Mouse (Mus musculus): Measurements from ENCODE around the gene Gmip. TPM values are rescaled to one million over a fixed set of nuclear protein-coding genes. Genes with fewer than 3 reads are reported as not detected.
A peak's percentile ranks its signal among the peaks of the same experiment; 100 is the strongest.

Gmip gene
- polyA plus RNA-seq, 1 experiment from 2014 or later = 8.5 TPM

DNA sequence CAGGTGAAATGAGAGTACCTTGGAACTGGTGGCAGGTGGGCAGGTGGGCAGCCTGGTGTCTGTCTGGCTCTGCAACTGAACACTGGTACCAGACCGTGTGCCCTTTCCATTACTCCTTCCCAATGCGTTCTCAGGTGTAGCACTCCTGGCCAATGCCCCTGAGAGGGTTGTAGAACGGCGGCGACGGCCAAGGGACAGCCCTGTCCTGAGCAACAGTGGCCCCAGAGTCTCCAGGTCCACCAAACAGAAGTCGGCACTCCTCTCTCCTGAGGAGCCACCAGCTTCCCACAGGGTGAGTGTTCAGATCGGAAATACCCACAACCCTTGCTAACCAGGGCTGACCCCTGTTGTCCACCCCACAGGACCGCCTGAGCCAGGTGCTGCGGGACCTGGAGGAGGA, 3.4 kb upstream of the Gmip start:
- peaks cover 18% of the 10 kb centered on the region; the same call in 1 of the 2 replicates for H3K4me1 ChIP-seq (replicated peaks)
- H3K9ac ChIP-seq = no peak overlapping the region
- no peak for ATAC-seq (ENCODE audit: insufficient number of reproducible peaks, low FRiP score)
- 95% methylated on average over 10 of the region's 10 CpGs for WGBS
- H3K36me3 ChIP-seq = peaks cover 80% of the 10 kb centered on the region
- H3K4me2 ChIP-seq = no peak overlapping the region
- no peak overlapping the region for H3K4me3 ChIP-seq
- no peak overlapping the region for H3K27ac ChIP-seq (ENCODE audit: poor library complexity, severe bottlenecking)
- no peaks in the 10 kb centered on the region for H3K27me3 ChIP-seq (replicated peaks)
- no peaks in the 10 kb centered on the region for H3K9me3 ChIP-seq (replicated peaks)

DNA sequence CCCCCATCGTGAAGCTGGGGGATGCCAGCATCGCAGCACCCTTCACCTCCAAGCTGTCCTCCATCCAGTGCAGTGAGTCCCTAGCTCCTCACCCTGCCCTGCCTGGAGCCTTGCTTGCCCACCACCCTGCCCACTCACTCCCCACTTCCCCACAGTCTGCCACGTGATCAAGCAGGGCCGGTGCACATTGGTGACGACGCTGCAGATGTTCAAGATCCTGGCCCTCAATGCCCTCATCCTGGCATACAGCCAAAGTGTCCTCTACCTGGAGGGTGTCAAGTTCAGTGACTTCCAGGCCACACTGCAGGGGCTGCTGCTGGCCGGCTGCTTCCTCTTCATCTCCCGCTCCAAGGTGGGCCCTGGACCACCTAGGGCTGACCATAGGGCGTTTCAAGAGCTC, 3.0 kb upstream of the Gmip start:
- WGBS = 92% methylated on average over 9 of the region's 9 CpGs
- H3K4me3 ChIP-seq = no peak overlapping the region

DNA sequence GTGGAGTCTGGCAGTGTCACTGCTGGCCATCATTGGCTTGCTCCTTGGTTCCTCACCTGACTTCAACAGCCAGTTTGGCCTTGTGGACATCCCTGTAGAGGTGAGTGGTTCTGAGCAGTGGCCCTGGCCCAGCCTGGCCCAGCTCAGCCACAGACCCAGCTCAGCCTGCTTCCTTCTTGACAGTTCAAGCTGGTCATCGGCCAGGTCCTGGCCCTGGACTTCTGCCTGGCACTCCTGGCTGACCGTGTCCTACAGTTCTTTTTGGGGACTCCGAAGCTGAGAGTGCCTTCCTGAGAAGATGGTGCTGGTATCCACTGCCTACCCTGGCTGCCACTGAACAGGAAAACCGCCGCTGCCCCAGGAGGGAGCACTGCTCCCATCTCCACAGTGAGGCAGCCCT, 1.2 kb upstream of the Gmip start:
- WGBS = 94% methylated on average over 5 of the region's 5 CpGs
- H3K9ac ChIP-seq = no peak overlapping the region

More for the DNA sequence above, 3.0 kb upstream of the Gmip start:
- H3K9me3 ChIP-seq (replicated peaks) = no peaks in the 10 kb centered on the region
- no peaks in the 10 kb centered on the region for H3K27me3 ChIP-seq (replicated peaks)
- H3K4me1 ChIP-seq (replicated peaks) = peaks cover 18% of the 10 kb centered on the region; the same call in 1 of the 2 replicates
- H3K27ac ChIP-seq (ENCODE audit: poor library complexity, severe bottlenecking) = no peak overlapping the region
- peaks cover 80% of the 10 kb centered on the region for H3K36me3 ChIP-seq
- no peak overlapping the region for H3K4me2 ChIP-seq
- no peak for ATAC-seq (ENCODE audit: insufficient number of reproducible peaks, low FRiP score)
- no peak overlapping the region for H3K9ac ChIP-seq

DNA sequence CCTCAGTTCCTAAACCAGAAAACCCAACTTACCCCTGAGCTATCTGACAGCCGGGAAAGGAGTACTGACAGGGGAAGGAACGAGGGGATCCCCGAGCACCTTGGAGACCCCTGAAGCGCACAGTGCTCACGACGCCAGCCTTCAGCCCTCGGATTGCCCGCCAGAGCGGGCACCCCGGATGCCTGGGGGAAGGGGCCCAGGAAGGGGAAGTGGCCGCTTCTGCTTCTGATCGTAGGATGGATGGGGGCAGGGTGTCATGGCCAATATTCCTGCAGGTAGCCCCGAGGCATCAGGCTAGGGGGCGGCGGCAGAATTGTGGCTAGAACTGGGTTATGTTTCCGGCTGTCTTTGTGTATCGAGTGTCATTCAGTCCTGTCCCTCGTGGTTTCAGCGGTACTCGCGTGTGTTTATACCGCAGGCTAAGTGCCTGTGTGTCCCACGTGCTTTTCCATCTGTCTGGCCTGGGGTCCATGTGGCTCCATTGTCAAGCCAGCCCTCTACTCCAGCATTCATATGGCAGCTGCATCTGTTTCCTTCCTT, 455 bp downstream of the Gmip start:
- 2% methylated on average over 23 of the region's 23 CpGs for WGBS
- Histone ChIP-seq H3K4me2 (peak overlapping the region; percentile 92), H3K27me3 (replicated peaks) (no peaks in the 10 kb centered on the region), H3K4me3 (peak overlapping the region; percentile 68), H3K4me1 (replicated peaks) (peaks cover 18% of the 10 kb centered on the region; the same call in 1 of the 2 replicates), H3K9me3 (replicated peaks) (no peaks in the 10 kb centered on the region), H3K36me3 (peaks cover 64% of the 10 kb centered on the region), H3K9ac (peak overlapping the region; percentile 73), H3K27ac (ENCODE audit: poor library complexity, severe bottlenecking) (no peak overlapping the region)
- peak; percentile 41; the same call in 1 of the 2 replicates for ATAC-seq (ENCODE audit: insufficient number of reproducible peaks, low FRiP score)

More for the DNA sequence above, 1.2 kb upstream of the Gmip start:
- no peaks in the 10 kb centered on the region for H3K9me3 ChIP-seq (replicated peaks)
- peaks cover 18% of the 10 kb centered on the region; the same call in 1 of the 2 replicates for H3K4me1 ChIP-seq (replicated peaks)
- no peaks in the 10 kb centered on the region for H3K27me3 ChIP-seq (replicated peaks)
- no peak overlapping the region for H3K4me2 ChIP-seq
- no peak for ATAC-seq (ENCODE audit: insufficient number of reproducible peaks, low FRiP score)
- no peak overlapping the region for H3K4me3 ChIP-seq
- peaks cover 75% of the 10 kb centered on the region for H3K36me3 ChIP-seq
- H3K27ac ChIP-seq (ENCODE audit: poor library complexity, severe bottlenecking) = no peak overlapping the region

DNA sequence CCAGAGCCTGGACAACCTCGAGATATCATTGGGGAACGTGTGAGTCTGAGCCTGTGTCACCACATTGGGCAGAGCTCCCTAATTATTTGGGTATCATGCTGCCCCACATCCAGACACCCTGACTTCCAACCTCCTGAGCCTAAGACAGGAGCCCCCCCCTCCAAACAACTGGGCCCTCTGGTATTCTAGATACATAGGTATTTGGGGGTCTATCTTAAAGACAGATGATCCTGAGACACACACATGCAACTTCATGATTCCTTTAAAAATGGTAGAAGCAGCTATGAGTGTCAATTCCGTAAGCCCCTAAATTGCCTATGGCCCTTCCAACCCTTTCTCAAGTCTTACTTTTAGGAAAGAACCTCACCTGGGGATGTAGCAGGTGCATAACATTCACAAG, 1.3 kb downstream of the Gmip start:
- 43% methylated on average over 3 of the region's 3 CpGs for WGBS
- H3K36me3 ChIP-seq = peaks cover 66% of the 10 kb centered on the region
- no peak overlapping the region for H3K27ac ChIP-seq (ENCODE audit: poor library complexity, severe bottlenecking)
- H3K9ac ChIP-seq = no peak overlapping the region
- H3K4me2 ChIP-seq = peak overlapping the region; percentile 92; the same call in 1 of the 2 replicates
- no peak overlapping the region for H3K4me3 ChIP-seq
- H3K27me3 ChIP-seq (replicated peaks) = no peaks in the 10 kb centered on the region
- H3K9me3 ChIP-seq (replicated peaks) = 0 out of 2 replicates have a peak, but pooled peaks cover 2% of the 10 kb centered on the region
- peaks cover 18% of the 10 kb centered on the region; the same call in 1 of the 2 replicates for H3K4me1 ChIP-seq (replicated peaks)
- ATAC-seq (ENCODE audit: insufficient number of reproducible peaks, low FRiP score) = no peak

DNA sequence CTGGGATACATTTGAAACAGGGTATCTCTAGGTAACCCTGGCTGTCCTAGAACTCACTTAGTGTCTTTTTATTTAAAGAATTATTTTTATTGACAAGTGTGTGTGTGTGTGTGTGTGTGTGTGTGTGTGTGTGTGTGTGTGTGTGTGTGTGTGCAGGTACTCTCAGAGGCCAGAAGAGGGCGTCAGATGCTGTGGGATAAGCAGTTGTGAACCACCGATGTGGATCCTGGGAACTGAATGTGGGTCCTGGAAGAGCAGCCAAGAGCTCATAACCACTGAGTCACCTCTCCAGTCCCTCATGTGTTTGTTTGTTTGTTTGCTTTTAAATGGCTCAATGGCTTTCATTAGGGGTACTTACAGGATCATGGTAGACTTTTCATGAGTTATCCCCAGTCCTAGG, 6.4 kb downstream of the Gmip start:
- H3K9me3 ChIP-seq (replicated peaks) = 0 out of 2 replicates have a peak, but pooled peaks cover 4% of the 10 kb centered on the region
- peaks cover 11% of the 10 kb centered on the region; the same call in 1 of the 2 replicates for H3K4me1 ChIP-seq (replicated peaks)
- no peak overlapping the region for H3K4me2 ChIP-seq
- H3K27me3 ChIP-seq (replicated peaks) = no peaks in the 10 kb centered on the region
- WGBS = 79% methylated on average over 2 of the region's 2 CpGs
- no peak overlapping the region for H3K4me3 ChIP-seq
- H3K36me3 ChIP-seq = peaks cover 72% of the 10 kb centered on the region
- no peak for ATAC-seq (ENCODE audit: insufficient number of reproducible peaks, low FRiP score)
- no peak overlapping the region for H3K27ac ChIP-seq (ENCODE audit: poor library complexity, severe bottlenecking)
- no peak overlapping the region for H3K9ac ChIP-seq

DNA sequence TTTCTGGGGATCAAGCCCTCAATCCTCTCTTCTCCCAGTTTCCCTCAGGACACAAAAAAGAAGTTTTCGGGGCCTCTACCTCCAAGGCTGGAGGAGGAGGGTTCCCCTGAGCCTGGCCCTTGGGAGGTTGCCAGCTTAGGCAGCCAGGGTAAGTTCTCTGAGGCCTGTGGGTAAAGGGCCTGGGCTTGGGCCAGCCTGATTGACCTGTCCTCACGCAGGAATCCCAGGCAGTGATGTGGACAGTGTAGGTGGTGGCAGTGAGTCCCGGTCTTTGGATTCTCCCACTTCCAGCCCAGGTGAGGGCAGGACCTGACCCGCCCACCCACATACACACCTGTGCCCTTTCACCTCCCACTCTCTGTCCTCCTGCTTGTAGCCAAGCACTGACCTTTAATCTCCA, 6.9 kb downstream of the Gmip start:
- H3K9ac ChIP-seq = no peak overlapping the region
- H3K27ac ChIP-seq (ENCODE audit: poor library complexity, severe bottlenecking) = no peak overlapping the region
- peaks cover 68% of the 10 kb centered on the region for H3K36me3 ChIP-seq
- peaks cover 9% of the 10 kb centered on the region; the same call in 1 of the 2 replicates for H3K4me1 ChIP-seq (replicated peaks)
- H3K4me3 ChIP-seq = no peak overlapping the region
- 0 out of 2 replicates have a peak, but pooled peaks cover 4% of the 10 kb centered on the region for H3K9me3 ChIP-seq (replicated peaks)
- no peak overlapping the region for H3K4me2 ChIP-seq
- ATAC-seq (ENCODE audit: insufficient number of reproducible peaks, low FRiP score) = no peak
- WGBS = 90% methylated on average over 4 of the region's 4 CpGs
- no peaks in the 10 kb centered on the region for H3K27me3 ChIP-seq (replicated peaks)

DNA sequence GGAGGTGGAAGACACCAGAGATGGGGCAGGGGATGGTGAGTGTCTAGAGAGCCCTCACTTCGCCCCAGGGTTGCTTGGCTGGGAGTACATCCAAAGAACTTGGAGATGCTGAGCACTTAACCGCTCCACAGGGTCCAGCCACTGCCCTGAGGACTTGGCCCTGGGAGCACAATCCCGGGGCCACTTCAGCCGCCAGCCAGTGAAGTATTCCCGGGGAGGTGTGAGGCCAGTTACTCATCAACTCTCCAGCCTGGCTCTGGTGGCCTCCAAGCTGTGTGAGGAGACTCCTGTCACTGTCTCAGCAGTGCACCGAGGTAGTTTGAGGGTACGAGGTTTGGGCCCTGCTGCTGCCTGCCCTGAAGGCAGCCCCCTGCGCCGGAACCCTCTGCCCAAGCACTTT, 12.0 kb downstream of the Gmip start:
- H3K9me3 ChIP-seq (replicated peaks) = no peaks in the 10 kb centered on the region
- H3K27me3 ChIP-seq (replicated peaks) = no peaks in the 10 kb centered on the region
- no peak overlapping the region for H3K9ac ChIP-seq
- no peak for ATAC-seq (ENCODE audit: insufficient number of reproducible peaks, low FRiP score)
- peaks cover 42% of the 10 kb centered on the region for H3K36me3 ChIP-seq
- peaks cover 20% of the 10 kb centered on the region for H3K4me1 ChIP-seq (replicated peaks)
- no peak overlapping the region for H3K4me3 ChIP-seq
- no peak overlapping the region for H3K4me2 ChIP-seq
- H3K27ac ChIP-seq (ENCODE audit: poor library complexity, severe bottlenecking) = no peak overlapping the region
- 71% methylated on average over 9 of the region's 9 CpGs for WGBS

DNA sequence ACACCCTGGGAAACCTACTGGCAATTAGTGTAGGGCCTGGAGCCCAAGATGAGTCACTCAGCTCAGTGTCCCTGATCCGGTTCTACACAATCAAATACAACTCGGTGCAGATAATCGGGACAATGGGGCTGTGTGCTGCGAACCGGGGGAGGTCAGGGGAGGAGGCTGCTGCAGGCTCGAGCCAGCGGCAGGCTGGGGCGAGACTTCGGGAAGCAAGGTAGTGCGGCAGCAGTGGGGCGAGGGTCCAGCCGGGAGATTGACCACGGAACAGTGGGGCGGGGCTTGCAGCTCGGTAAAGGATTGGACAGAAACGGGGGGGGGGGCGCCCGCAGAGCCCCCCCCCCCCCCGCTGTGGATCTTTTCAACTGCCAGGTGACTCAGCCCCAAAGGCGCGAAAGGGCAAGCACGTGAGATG, 13.5 kb downstream of the Gmip start:
- peak overlapping the region; percentile 94 for H3K4me2 ChIP-seq
- H3K27ac ChIP-seq (ENCODE audit: poor library complexity, severe bottlenecking) = 0 out of 2 replicates have a peak overlapping the region, but pooled peaks have one; percentile 25

DNA sequence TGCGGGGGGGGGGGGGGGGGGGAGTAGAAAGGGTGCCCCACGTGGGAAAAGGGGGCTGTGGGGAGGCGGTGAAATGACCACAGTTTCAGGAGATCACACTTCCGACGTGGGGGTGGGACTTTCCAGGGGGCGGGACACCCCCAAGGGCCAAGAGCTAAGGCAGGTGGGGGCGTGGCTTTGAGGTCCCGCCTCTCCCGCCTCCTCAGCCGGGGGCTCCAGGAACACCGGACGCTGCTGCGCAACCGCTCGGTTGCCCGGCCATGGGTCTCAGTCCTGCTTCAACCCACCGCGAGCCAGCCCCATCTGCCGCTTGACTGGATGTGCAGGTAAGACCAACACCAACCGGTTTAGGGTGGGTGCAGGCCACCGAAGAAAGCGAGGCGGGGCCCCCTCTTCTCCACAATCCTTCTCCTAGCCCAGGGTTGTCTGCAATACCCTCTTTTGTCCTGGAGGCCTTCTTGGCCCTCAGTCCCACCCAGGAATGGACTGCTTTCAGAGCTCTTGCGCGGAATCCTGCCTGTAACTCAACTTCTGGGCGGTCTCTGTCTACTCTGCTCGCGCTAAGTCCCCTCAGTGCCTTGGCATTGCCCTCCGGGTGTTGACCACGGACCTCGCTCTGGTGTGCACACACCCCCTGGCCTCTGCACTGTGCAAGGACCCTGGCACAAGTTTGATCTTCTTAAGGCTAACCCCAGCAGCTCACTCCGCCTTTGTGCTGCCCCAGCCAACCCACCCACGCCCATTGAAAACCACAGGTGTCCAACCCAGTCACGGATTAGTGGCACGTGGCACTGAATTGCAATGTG, 14.1 kb downstream of the Gmip start, which contains the start of gene Lpar2:
Gene Lpar2 (plus strand): TSS at position 44 of the 806 bp plus-strand sequence.
- WGBS = 3% methylated on average over 32 of the region's 35 CpGs
- peaks cover 26% of the 10 kb centered on the region for H3K36me3 ChIP-seq
- no peaks in the 10 kb centered on the region for H3K27me3 ChIP-seq (replicated peaks)
- peaks cover 16% of the 10 kb centered on the region for H3K4me1 ChIP-seq (replicated peaks)
- peak within 1 kb of the TSS; percentile 94 for H3K4me2 ChIP-seq
- ATAC-seq (ENCODE audit: insufficient number of reproducible peaks, low FRiP score) = peak; percentile 78
- H3K4me3 ChIP-seq = peak within 1 kb of the TSS; percentile 61
- H3K9ac ChIP-seq = peak within 1 kb of the TSS; percentile 70
- no peaks in the 10 kb centered on the region for H3K9me3 ChIP-seq (replicated peaks)
- H3K27ac ChIP-seq (ENCODE audit: poor library complexity, severe bottlenecking) = peak within 1 kb of the TSS; percentile 36; the same call in 1 of the 2 replicates

More for the DNA sequence above, 13.5 kb downstream of the Gmip start:
- Histone ChIP-seq H3K4me3 (peak overlapping the region; percentile 61), H3K27me3 (replicated peaks) (no peaks in the 10 kb centered on the region), H3K9me3 (replicated peaks) (no peaks in the 10 kb centered on the region), H3K9ac (peak overlapping the region; percentile 70), H3K4me1 (replicated peaks) (peaks cover 11% of the 10 kb centered on the region; the same call in 1 of the 2 replicates), H3K36me3 (peaks cover 32% of the 10 kb centered on the region)
- WGBS = under 1% methylated on average over 12 of the region's 22 CpGs
- peak; percentile 60 for ATAC-seq (ENCODE audit: insufficient number of reproducible peaks, low FRiP score)

DNA sequence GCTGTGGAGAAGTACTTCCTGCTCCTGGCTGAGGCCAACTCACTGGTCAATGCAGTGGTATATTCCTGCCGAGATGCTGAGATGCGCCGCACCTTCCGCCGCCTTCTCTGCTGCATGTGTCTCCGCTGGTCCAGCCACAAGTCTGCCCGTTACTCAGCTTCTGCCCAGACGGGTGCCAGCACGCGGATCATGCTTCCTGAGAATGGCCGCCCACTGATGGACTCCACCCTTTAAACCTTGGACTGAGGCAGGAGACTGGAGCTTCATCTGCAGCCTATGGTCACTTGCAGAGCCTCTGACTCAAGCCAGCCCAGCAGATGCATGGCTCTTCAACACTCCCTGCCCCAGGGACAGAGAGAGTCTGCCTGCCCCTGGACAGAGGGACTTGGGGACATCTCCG, 17.9 kb downstream of the Gmip start:
- H3K36me3 ChIP-seq = peaks cover 11% of the 10 kb centered on the region
- WGBS = 89% methylated on average over 12 of the region's 12 CpGs

More for the DNA sequence above, 17.9 kb downstream of the Gmip start:
- H3K4me2 ChIP-seq = no peak overlapping the region
- no peaks in the 10 kb centered on the region for H3K27me3 ChIP-seq (replicated peaks)
- H3K4me3 ChIP-seq = no peak overlapping the region
- H3K9ac ChIP-seq = no peak overlapping the region
- no peak for ATAC-seq (ENCODE audit: insufficient number of reproducible peaks, low FRiP score)
- no peak overlapping the region for H3K27ac ChIP-seq (ENCODE audit: poor library complexity, severe bottlenecking)
- H3K9me3 ChIP-seq (replicated peaks) = no peaks in the 10 kb centered on the region
- H3K4me1 ChIP-seq (replicated peaks) = peaks cover 19% of the 10 kb centered on the region

All from heart, embryonic 12.5 days (tissue).